Mouse (Mus musculus) hindbrain, embryonic 15.5 days (tissue): Measurements from ENCODE around the gene Zdhhc16. TPM values are rescaled to one million over a fixed set of nuclear protein-coding genes. Genes with fewer than 3 reads are reported as not detected.
A peak's percentile ranks its signal among the peaks of the same experiment; 100 is the strongest.

Experiments
- ATAC-seq: fragments of 200-750 bp; cut with Nextera tagmentation; 2 replicates; pipeline ENCODE4 v1.8.0; 2017; ENCODE audit warnings: low read depth, moderate number of reproducible peaks, moderate TSS enrichment; ENCODE audit not compliant: low FRiP score
- H3K27ac ChIP-seq: fragments of 300-500 bp; sonication (generic); replicated peaks from 2 replicates; pipeline ENCODE4 v1.5.1; 2015; ENCODE audit warnings: mild to moderate bottlenecking, inconsistent platforms
- H3K27me3 ChIP-seq: fragments of 300-500 bp; sonication (generic); 2 replicates; pipeline ENCODE4 v1.6.1; 2015; ENCODE audit warnings: control low read depth, inconsistent platforms
- H3K36me3 ChIP-seq: fragments of 300-500 bp; sonication (generic); 2 replicates; pipeline ENCODE4 v1.6.1; 2015; ENCODE audit warnings: control low read depth, inconsistent platforms
- H3K4me1 ChIP-seq: fragments of 300-500 bp; sonication (generic); replicated peaks from 2 replicates; pipeline ENCODE4 v1.6.1; 2015; ENCODE audit warnings: control low read depth, inconsistent platforms
- H3K4me2 ChIP-seq: fragments of 300-500 bp; sonication (generic); 2 replicates; pipeline ENCODE4 v1.6.1; 2015; ENCODE audit warnings: moderate library complexity, mild to moderate bottlenecking, inconsistent platforms
- H3K4me3 ChIP-seq: fragments of 300-500 bp; sonication (generic); 2 replicates; pipeline ENCODE4 v1.5.1; 2015; ENCODE audit warnings: mild to moderate bottlenecking, inconsistent platforms
- H3K9ac ChIP-seq: fragments of 300-500 bp; sonication (generic); 2 replicates; pipeline ENCODE4 v1.6.1; 2015; ENCODE audit warnings: inconsistent platforms
- H3K9me3 ChIP-seq: fragments of 300-500 bp; sonication (generic); 2 replicates; pipeline ENCODE4 v1.6.1; 2016; ENCODE audit warnings: control low read depth, inconsistent platforms
- WGBS: fragments of 180-500 bp; shearing (Covaris S2); methylation state at CpG from one replicate; pipeline ENCODE4 v1.1.7; 2015; 5-methylcytosine and 5-hydroxymethylcytosine counted together
- polyA plus RNA-seq: library from polyadenylated mRNA; unstranded; fragments of >200 nt; fragmentation: Nextera tagmentation; extraction: Ambion mirVana; gene quantifications from 2 replicates; pipeline ENCODE4 v1.2.1, GENCODE M21; 2015

Gene Zdhhc16
- 85.9 and 86.6 TPM in 2 replicates for polyA plus RNA-seq

GRCm38 (mm10) chr19:41933179-41934086, at the start of gene Zdhhc16, which contains the start of gene Exosc1:
Gene Zdhhc16 (plus strand): TSS chr19:41933480.
Gene Exosc1 (minus strand): TSS chr19:41933423.
- Histone ChIP-seq H3K9ac (peak within 1 kb of the TSS; percentile 77), H3K27ac (peak within 1 kb of the TSS; percentile 75), H3K4me1 (peaks cover 29% of the 10 kb centered on the region), H3K36me3 (peaks cover 32% of the 10 kb centered on the region), H3K9me3 (no peaks in the 10 kb centered on the region), H3K27me3 (no peaks in the 10 kb centered on the region), H3K4me3 (peak within 1 kb of the TSS; percentile 81), H3K4me2 (peak within 1 kb of the TSS; percentile 79)
- WGBS = under 1% methylated on average over 47 of the region's 47 CpGs
- ATAC-seq = peak; percentile 100

- no peak overlapping the region for H3K9ac ChIP-seq
- H3K27me3 ChIP-seq = no peaks in the 10 kb centered on the region
- H3K4me1 ChIP-seq = no peaks in the 10 kb centered on the region
- no peaks in the 10 kb centered on the region for H3K9me3 ChIP-seq
- H3K27ac ChIP-seq = no peak overlapping the region
- no peak overlapping the region for H3K4me3 ChIP-seq
- no peak for ATAC-seq
- H3K36me3 ChIP-seq = peaks cover 69% of the 10 kb centered on the region
- WGBS = 93% methylated on average over 9 of the region's 9 CpGs
- H3K4me2 ChIP-seq = no peak overlapping the region
Measured at GRCm38 (mm10) chr19:41883882-41884281, 49.4 kb upstream of the Zdhhc16 start.

GRCm38 (mm10) chr19:41888191-41888590, 45.1 kb upstream of the Zdhhc16 start:
- Histone ChIP-seq H3K4me3 (no peak overlapping the region), H3K4me1 (no peaks in the 10 kb centered on the region), H3K27ac (no peak overlapping the region), H3K9ac (no peak overlapping the region), H3K4me2 (no peak overlapping the region), H3K27me3 (no peaks in the 10 kb centered on the region), H3K36me3 (peaks cover 62% of the 10 kb centered on the region), H3K9me3 (no peaks in the 10 kb centered on the region)
- ATAC-seq = no peak

GRCm38 (mm10) chr19:41894959-41895358, 38.3 kb upstream of the Zdhhc16 start:
- Histone ChIP-seq H3K9me3 (no peaks in the 10 kb centered on the region), H3K4me3 (peak overlapping the region; percentile 94), H3K4me2 (peak overlapping the region; percentile 81), H3K4me1 (peaks cover 19% of the 10 kb centered on the region), H3K27ac (no peak overlapping the region), H3K36me3 (peaks cover 11% of the 10 kb centered on the region; the same call in 1 of the 2 replicates), H3K9ac (peak overlapping the region; percentile 63; the same call in 1 of the 2 replicates), H3K27me3 (no peaks in the 10 kb centered on the region)
- ATAC-seq = no peak
- 50% methylated on average over 7 of the region's 7 CpGs for WGBS

GRCm38 (mm10) chr19:41895460-41896318, 37.6 kb upstream of the Zdhhc16 start, which contains the start of gene Rrp12:
Gene Rrp12 (minus strand): TSS chr19:41896173.
- peak; percentile 98 for ATAC-seq
- no peaks in the 10 kb centered on the region for H3K9me3 ChIP-seq
- 2% methylated on average over 46 of the region's 46 CpGs for WGBS
- H3K27me3 ChIP-seq = no peaks in the 10 kb centered on the region
- peak within 1 kb of the TSS; percentile 62 for H3K27ac ChIP-seq
- peak within 1 kb of the TSS; percentile 81 for H3K4me2 ChIP-seq
- H3K36me3 ChIP-seq = peaks cover 6% of the 10 kb centered on the region; the same call in 1 of the 2 replicates
- peak within 1 kb of the TSS; percentile 94 for H3K4me3 ChIP-seq
- H3K4me1 ChIP-seq = peaks cover 19% of the 10 kb centered on the region
- peak within 1 kb of the TSS; percentile 63 for H3K9ac ChIP-seq

GRCm38 (mm10) chr19:41896319-41896711, 37.0 kb upstream of the Zdhhc16 start:
- Histone ChIP-seq H3K4me1 (peaks cover 19% of the 10 kb centered on the region), H3K36me3 (peaks cover 6% of the 10 kb centered on the region; the same call in 1 of the 2 replicates), H3K27me3 (no peaks in the 10 kb centered on the region), H3K9me3 (no peaks in the 10 kb centered on the region), H3K4me2 (peak overlapping the region; percentile 81), H3K27ac (peak overlapping the region; percentile 60), H3K9ac (peak overlapping the region; percentile 63), H3K4me3 (peak overlapping the region; percentile 94)
- 17% methylated on average over 18 of the region's 18 CpGs for WGBS
- ATAC-seq = peak; percentile 61; the same call in 1 of the 2 replicates

GRCm38 (mm10) chr19:41898860-41899259, 34.4 kb upstream of the Zdhhc16 start:
- Histone ChIP-seq H3K4me2 (no peak overlapping the region), H3K9me3 (no peaks in the 10 kb centered on the region), H3K27ac (no peak overlapping the region), H3K4me3 (no peak overlapping the region), H3K9ac (no peak overlapping the region), H3K27me3 (no peaks in the 10 kb centered on the region), H3K4me1 (peaks cover 19% of the 10 kb centered on the region), H3K36me3 (no peaks in the 10 kb centered on the region)
- ATAC-seq = no peak
- WGBS = 57% methylated on average over 4 of the region's 4 CpGs

GRCm38 (mm10) chr19:41900495-41901090, 32.7 kb upstream of the Zdhhc16 start:
- Histone ChIP-seq H3K36me3 (no peaks in the 10 kb centered on the region), H3K4me1 (peaks cover 7% of the 10 kb centered on the region), H3K4me2 (no peak overlapping the region), H3K4me3 (no peak overlapping the region), H3K27ac (no peak overlapping the region), H3K9me3 (no peaks in the 10 kb centered on the region), H3K27me3 (no peaks in the 10 kb centered on the region), H3K9ac (no peak overlapping the region)
- 90% methylated on average over 8 of the region's 8 CpGs for WGBS
- ATAC-seq = no peak

- Histone ChIP-seq H3K36me3 (no peaks in the 10 kb centered on the region), H3K27me3 (no peaks in the 10 kb centered on the region), H3K4me2 (no peak overlapping the region), H3K9ac (no peak overlapping the region), H3K27ac (no peak overlapping the region), H3K4me3 (no peak overlapping the region), H3K9me3 (no peaks in the 10 kb centered on the region), H3K4me1 (peaks cover 2% of the 10 kb centered on the region; the same call in 1 of the 2 replicates)
- ATAC-seq = no peak
- WGBS = 53% methylated on average over 2 of the region's 2 CpGs
Measured at GRCm38 (mm10) chr19:41901696-41902095, 31.6 kb upstream of the Zdhhc16 start.

- no peak overlapping the region for H3K4me2 ChIP-seq
- no peaks in the 10 kb centered on the region for H3K9me3 ChIP-seq
- H3K9ac ChIP-seq = no peak overlapping the region
- no peaks in the 10 kb centered on the region for H3K4me1 ChIP-seq
- WGBS = 93% methylated on average over 10 of the region's 10 CpGs
- no peak overlapping the region for H3K4me3 ChIP-seq
- H3K36me3 ChIP-seq = no peaks in the 10 kb centered on the region
- no peaks in the 10 kb centered on the region for H3K27me3 ChIP-seq
- no peak for ATAC-seq
- H3K27ac ChIP-seq = no peak overlapping the region
Measured at GRCm38 (mm10) chr19:41902848-41903593, 30.3 kb upstream of the Zdhhc16 start.

- Histone ChIP-seq H3K36me3 (no peaks in the 10 kb centered on the region), H3K4me3 (no peak overlapping the region), H3K9me3 (no peaks in the 10 kb centered on the region), H3K9ac (no peak overlapping the region), H3K4me2 (no peak overlapping the region), H3K27ac (no peak overlapping the region), H3K27me3 (no peaks in the 10 kb centered on the region), H3K4me1 (no peaks in the 10 kb centered on the region)
- no peak for ATAC-seq
- WGBS = 89% methylated on average over 2 of the region's 2 CpGs
Measured at GRCm38 (mm10) chr19:41905246-41905645, 28.0 kb upstream of the Zdhhc16 start.
